Mouse (Mus musculus) hindbrain, embryonic 16.5 days (tissue): ENCODE data around the gene Piezo1. TPM values are rescaled to one million over a fixed set of nuclear protein-coding genes. Genes with fewer than 3 reads are reported as not detected.

ENCODE experiments used
- ATAC-seq: fragments of 200-750 bp; cut with Nextera tagmentation; 2 replicates; pipeline ENCODE4 v1.8.0; 2017; ENCODE audit warnings: moderate TSS enrichment, moderate library complexity
- H3K27ac ChIP-seq: fragments of 300-500 bp; sonication (generic); 2 replicates; pipeline ENCODE4 v1.5.1; 2014; ENCODE audit warnings: low read depth, mild to moderate bottlenecking, control low read depth, low read length, moderate library complexity
- H3K27me3 ChIP-seq: fragments of 300-500 bp; sonication (generic); replicated peaks from 2 replicates; pipeline ENCODE4 v1.6.1; 2014; ENCODE audit warnings: low read length; ENCODE audit not compliant: control insufficient read depth, insufficient read depth
- H3K36me3 ChIP-seq: fragments of 300-500 bp; sonication (generic); 2 replicates; pipeline ENCODE4 v1.6.1; 2014; ENCODE audit warnings: mild to moderate bottlenecking, low read length, moderate library complexity, mixed read lengths; ENCODE audit not compliant: control insufficient read depth, insufficient read depth
- H3K4me1 ChIP-seq: fragments of 300-500 bp; sonication (generic); 2 replicates; pipeline ENCODE4 v1.6.1; 2014; ENCODE audit warnings: low read depth, low read length; ENCODE audit not compliant: control insufficient read depth, insufficient read depth
- H3K4me2 ChIP-seq: fragments of 300-500 bp; sonication (generic); 2 replicates; pipeline ENCODE4 v1.6.1; 2014; ENCODE audit warnings: mild to moderate bottlenecking, low read length, control low read depth, moderate library complexity
- H3K4me3 ChIP-seq: fragments of 300-500 bp; sonication (generic); 2 replicates; pipeline ENCODE4 v1.5.1; 2014; ENCODE audit warnings: mild to moderate bottlenecking, low read length, control low read depth, moderate library complexity
- H3K9ac ChIP-seq: fragments of 300-500 bp; sonication (generic); 2 replicates; pipeline ENCODE4 v1.6.1; 2014; ENCODE audit warnings: low read depth, mild to moderate bottlenecking, control low read depth, low read length, moderate library complexity
- H3K9me3 ChIP-seq: fragments of 300-500 bp; sonication (generic); 2 replicates; pipeline ENCODE4 v1.6.1; 2014; ENCODE audit warnings: mild to moderate bottlenecking, low read length, moderate library complexity; ENCODE audit not compliant: control insufficient read depth
- WGBS: fragments of 180-500 bp; shearing (Covaris S2); extraction: QIAGEN DNeasy Blood & Tissue Kit; methylation state at CpG from one replicate; pipeline ENCODE4 v1.1.7; 2014; 5-methylcytosine and 5-hydroxymethylcytosine counted together
- polyA plus RNA-seq: library from polyadenylated mRNA; unstranded; fragments of >200 nt; fragmentation: Nextera tagmentation; extraction: Ambion mirVana; gene quantifications from 2 replicates; pipeline ENCODE4 v1.2.1, GENCODE M21; 2015

Piezo1 gene
- polyA plus RNA-seq, 1 experiment from 2014 or later, result 1.7 TPM

DNA sequence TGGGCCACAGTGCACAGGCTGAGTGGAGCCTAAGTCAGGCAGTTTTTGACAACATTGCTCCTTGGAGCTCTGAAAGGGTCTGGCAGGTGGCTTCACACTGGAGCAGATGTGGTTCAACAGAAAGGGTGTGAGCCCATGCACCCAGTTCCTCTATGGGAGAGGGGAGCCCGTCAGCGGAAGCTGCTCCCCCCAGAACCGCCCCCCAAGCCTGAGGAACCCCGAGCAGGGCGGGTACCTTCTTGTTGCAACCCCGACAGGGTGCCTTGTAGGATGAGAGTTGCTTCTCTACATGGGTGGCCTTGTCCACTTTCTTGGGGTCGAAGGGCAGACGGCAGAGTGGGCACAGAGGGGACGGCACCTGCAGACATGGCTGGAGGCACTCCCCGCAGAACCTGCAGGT lies 81.2 kb downstream of the Piezo1 start:
- peaks cover 20% of the 10 kb centered on the region for H3K36me3 ChIP-seq

DNA sequence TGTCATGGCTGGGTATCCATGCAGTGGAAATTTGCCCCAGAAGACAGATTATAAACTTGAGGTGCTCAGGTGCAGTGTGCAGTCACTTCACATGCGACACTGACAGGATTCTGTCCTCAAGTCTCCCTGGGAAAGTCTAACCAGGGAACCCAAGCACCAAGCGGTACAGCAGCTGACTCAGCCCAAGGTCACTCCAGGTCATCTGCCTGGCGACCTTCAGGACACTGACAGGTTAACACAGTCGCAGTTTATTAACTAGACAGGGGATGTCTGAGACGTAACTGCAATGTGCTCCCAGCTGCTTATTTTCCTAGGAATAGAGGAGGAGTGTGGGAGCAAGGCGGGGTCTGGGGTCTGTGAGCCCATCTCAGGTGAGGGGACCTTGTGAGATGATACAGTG lies 81.7 kb downstream of the Piezo1 start:
- Histone ChIP-seq H3K4me2 (no peak overlapping the region), H3K9me3 (no peaks in the 10 kb centered on the region), H3K36me3 (peaks cover 20% of the 10 kb centered on the region), H3K27ac (no peak overlapping the region), H3K27me3 (no peaks in the 10 kb centered on the region), H3K9ac (no peak overlapping the region), H3K4me1 (peaks cover 5% of the 10 kb centered on the region), H3K4me3 (no peak overlapping the region)
- 82% methylated on average over 6 of the region's 6 CpGs for WGBS
- ATAC-seq, result no peak

More for the DNA sequence above, 81.2 kb downstream of the Piezo1 start:
- 84% methylated on average over 9 of the region's 10 CpGs for WGBS
- H3K9me3 ChIP-seq, result no peaks in the 10 kb centered on the region
- peaks cover 11% of the 10 kb centered on the region for H3K4me1 ChIP-seq
- ATAC-seq, result no peak
- no peak overlapping the region for H3K4me2 ChIP-seq
- H3K9ac ChIP-seq, result no peak overlapping the region
- H3K4me3 ChIP-seq, result no peak overlapping the region
- H3K27me3 ChIP-seq, result no peaks in the 10 kb centered on the region
- H3K27ac ChIP-seq, result no peak overlapping the region

DNA sequence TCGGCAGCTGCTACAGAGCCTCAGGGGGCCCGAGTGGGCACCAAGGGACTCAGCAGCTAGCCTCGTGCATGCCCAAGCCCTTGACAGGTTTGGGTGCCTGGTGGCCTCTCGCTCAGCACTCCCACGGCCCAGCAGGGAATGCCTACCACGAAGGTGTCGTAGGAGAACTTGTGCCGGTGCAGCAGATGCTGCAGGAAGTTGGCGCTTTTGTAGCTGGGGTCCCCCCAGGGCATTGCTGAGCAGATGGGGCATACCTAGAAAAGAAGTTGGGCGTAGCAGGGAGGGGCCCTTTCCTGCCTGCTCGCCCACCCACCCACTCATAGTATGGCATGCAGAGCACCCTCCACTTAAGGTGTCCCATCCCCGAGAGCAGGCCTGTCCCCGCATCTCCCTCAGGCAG lies 83.3 kb downstream of the Piezo1 start:
- H3K36me3 ChIP-seq, result peaks cover 18% of the 10 kb centered on the region
- H3K4me2 ChIP-seq, result no peak overlapping the region
- no peak overlapping the region for H3K9ac ChIP-seq
- 88% methylated on average over 13 of the region's 13 CpGs for WGBS
- no peak overlapping the region for H3K27ac ChIP-seq
- no peak for ATAC-seq
- H3K4me1 ChIP-seq, result no peaks in the 10 kb centered on the region
- H3K27me3 ChIP-seq, result peaks cover 5% of the 10 kb centered on the region; the same call in 1 of the 2 replicates
- H3K9me3 ChIP-seq, result no peaks in the 10 kb centered on the region
- no peak overlapping the region for H3K4me3 ChIP-seq

DNA sequence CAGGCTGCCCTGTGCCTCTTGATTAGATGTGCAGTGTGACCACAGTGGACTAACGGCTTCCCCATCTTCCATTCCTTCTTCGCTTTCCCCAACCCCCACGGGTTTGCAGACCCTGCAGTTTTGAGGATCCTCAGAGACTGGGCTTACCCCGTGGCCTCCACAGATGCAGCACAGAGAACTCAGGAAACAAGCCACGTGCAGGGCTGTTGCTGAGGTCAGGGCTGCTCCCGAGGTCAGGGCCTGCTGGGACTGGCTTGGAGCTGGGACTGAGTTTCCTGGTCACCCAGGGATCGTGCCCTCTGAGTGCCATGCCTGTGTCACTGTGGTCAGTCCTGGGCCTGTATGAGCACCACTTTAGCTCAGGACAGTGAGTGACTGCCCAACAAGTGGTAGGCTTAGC lies 86.1 kb downstream of the Piezo1 start:
- Histone ChIP-seq H3K4me3 (no peak overlapping the region), H3K4me2 (no peak overlapping the region), H3K9me3 (no peaks in the 10 kb centered on the region), H3K36me3 (peaks cover 15% of the 10 kb centered on the region), H3K27me3 (peaks cover 16% of the 10 kb centered on the region), H3K4me1 (peaks cover 8% of the 10 kb centered on the region), H3K27ac (no peak overlapping the region), H3K9ac (no peak overlapping the region)
- WGBS, result 74% methylated on average over 7 of the region's 7 CpGs
- ATAC-seq, result no peak

DNA sequence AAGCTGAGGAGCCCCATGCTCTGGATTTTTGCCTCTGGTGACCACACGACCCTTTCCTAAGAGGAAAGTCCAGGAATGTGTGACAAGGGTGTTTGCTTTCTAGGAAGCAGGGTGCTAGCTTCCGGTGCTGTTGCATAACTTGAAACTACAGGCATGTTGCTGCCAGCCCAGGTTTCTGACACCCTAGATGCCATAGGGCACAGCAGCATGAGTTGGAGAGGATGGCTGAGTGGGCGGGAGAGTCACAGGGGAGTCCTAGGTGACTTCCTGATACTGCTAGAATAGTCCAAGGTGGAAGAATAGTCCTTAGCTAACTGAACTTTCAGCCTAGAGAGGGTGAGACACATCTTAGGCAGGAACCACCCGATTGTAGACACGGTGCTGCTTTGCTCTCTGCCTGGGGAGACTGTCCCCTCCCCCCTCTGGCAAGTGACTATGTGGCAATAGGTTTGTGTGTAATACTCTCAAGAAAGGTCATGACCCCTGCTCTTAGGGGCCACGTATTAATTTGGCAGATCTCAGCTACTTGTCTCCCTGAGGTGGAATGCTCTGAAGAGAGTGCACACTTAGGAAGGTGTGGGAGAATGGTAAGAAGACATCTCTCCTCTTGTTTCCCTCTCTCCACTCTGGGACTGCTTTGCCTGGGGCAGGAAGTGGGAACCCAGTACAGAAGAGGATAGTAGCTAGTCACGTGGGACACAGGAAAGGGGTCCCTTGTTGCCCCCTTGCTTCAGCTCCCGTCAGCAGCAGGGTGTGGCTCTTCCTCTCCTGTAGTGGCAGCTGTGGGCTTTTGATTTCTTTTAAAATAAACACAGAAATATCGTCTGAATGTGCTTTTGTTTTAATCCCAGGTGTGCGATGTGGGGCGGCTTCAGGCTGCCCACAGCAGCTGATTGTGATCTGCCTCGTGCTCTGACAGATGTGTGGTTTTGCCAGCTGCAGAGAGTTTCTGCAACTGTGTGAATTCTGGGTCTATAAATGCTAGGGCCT lies 87.2 kb downstream of the Piezo1 start:
- no peak overlapping the region for H3K27ac ChIP-seq
- no peak overlapping the region for H3K4me2 ChIP-seq
- H3K4me1 ChIP-seq, result peaks cover 8% of the 10 kb centered on the region
- no peak overlapping the region for H3K4me3 ChIP-seq
- no peak overlapping the region for H3K9ac ChIP-seq
- whole genome bisulfite sequencing, result 80% methylated on average over 12 of the region's 12 CpGs
- ATAC-seq, result no peak
- H3K36me3 ChIP-seq, result peaks cover 15% of the 10 kb centered on the region
- no peaks in the 10 kb centered on the region for H3K9me3 ChIP-seq
- H3K27me3 ChIP-seq, result peaks cover 25% of the 10 kb centered on the region

DNA sequence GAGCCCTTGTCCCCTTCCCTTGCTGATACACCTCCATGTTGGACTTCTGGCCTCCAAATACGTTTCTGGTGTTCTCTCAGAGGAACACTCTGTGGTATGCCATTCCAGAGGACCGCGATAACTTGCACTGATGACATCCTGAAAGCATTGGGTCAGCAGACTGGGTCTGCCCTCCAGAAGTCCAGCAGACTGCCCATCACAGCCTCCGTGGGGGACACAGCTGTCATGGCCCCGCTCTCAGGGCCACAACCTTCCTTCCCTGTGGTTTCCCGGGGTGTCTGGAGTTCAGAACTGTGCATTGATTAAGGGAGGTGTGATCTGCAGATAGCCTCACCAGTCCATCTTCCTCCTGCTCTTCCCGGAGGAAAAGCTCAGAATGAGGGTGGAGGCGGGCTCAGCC lies 88.6 kb downstream of the Piezo1 start:
- peaks cover 8% of the 10 kb centered on the region for H3K4me1 ChIP-seq
- no peak overlapping the region for H3K27ac ChIP-seq
- H3K9me3 ChIP-seq, result no peaks in the 10 kb centered on the region
- peaks cover 27% of the 10 kb centered on the region for H3K27me3 ChIP-seq
- H3K4me3 ChIP-seq, result no peak overlapping the region
- H3K4me2 ChIP-seq, result no peak overlapping the region
- no peak for ATAC-seq
- H3K36me3 ChIP-seq, result peaks cover 7% of the 10 kb centered on the region
- H3K9ac ChIP-seq, result no peak overlapping the region
- WGBS, result 60% methylated on average over 8 of the region's 8 CpGs

DNA sequence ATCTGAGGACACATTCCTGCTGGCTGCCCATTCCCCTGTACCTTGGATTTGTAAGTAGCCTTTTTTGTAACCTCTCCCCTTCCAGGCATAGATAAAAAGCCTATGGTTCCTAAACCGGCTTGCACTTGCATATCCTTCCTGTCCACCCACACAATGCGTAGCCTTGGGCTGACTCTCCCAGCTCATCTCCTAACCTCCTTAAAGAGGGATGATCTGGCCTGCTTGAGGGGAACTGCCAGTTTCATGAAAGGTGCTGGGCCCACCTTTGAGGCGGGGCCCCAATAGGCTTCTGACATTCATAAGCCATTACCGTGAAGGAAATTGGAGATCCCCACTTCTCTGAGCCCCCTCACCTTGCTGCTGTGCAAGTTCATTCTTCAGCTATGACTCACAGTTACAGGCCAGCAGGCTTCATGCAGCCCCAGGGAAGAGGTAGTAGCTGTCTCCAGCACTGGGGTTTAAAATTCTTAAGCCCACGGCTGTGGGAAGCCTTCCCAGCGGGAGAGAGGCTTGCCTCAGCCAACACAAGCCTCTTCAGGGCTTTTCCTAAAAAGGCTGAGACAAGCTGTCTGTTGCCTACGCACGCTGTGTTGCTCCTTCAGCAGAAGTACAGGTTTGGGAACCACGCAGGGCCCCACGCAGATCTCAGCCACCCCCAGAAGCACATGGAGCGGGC lies 89.5 kb downstream of the Piezo1 start:
- Histone ChIP-seq H3K4me2 (no peak overlapping the region), H3K36me3 (peaks cover 2% of the 10 kb centered on the region), H3K4me1 (peaks cover 8% of the 10 kb centered on the region), H3K9me3 (no peaks in the 10 kb centered on the region), H3K9ac (no peak overlapping the region), H3K4me3 (no peak overlapping the region), H3K27ac (no peak overlapping the region), H3K27me3 (peaks cover 27% of the 10 kb centered on the region)
- WGBS, result 63% methylated on average over 11 of the region's 11 CpGs
- ATAC-seq, result no peak

DNA sequence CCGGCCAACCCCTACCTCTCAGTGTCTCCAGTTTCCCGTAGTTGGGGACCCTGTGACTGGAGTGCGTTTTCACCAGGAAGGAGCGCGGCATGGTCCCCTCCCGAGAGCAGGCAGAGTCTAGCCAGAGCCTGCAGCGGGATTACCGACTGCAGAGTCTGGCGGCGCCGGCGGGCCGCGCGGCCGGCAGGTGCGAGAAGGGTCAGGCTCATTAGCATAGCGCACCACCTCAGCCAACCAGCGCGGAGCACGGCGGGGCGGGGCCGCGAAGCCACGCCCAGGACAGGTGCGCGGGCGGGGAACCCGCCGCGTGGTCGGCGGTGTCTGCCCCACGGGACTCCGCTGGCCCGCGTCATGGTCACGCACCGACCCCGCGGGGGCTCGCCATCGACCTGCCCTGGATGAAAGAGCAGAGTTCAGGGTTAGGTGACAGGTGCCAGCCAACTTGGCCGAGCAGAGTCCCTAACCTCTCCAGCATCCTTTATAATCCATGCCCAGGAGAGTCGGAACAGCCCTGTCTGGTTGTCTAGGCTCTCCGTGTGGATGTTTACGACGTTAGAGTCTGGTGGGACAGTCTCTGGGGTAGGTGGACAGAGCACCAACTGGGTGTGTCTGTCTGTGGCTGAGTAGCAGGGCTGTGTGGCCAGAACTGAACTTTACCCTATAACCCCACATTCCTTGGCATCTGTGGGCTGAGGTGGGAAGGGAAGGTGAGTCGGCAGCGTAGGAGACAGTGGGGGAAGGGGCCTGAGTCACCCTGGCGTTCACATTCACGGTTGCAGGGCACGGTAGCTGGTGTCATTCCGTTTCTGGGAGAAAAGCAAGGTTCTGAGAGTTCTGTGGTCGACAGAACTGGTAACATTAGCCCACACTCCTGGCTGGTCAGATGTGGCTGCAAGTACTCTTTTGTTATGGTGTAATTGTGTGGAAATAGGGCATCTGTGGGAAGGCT lies 90.3 kb downstream of the Piezo1 start, which contains the start of gene Snai3:
TSS of gene Snai3 (minus strand) at position 210 of the 949 bp plus-strand sequence.
- Histone ChIP-seq H3K4me1 (peaks cover 8% of the 10 kb centered on the region), H3K27ac (no peak within 1 kb of the TSS), H3K4me3 (peak within 1 kb of the TSS; percentile 43), H3K36me3 (no peaks in the 10 kb centered on the region), H3K9ac (peak within 1 kb of the TSS; percentile 48), H3K27me3 (peaks cover 27% of the 10 kb centered on the region), H3K9me3 (no peaks in the 10 kb centered on the region), H3K4me2 (peak within 1 kb of the TSS; percentile 85)
- 0 out of 2 replicates have a peak, but pooled peaks have one; percentile 50 for ATAC-seq
- 3% methylated on average over 56 of the region's 56 CpGs for WGBS
